Mouse (Mus musculus) MEL (cell line): ENCODE measurements around the gene Tmem164. TPM values are rescaled to one million over a fixed set of nuclear protein-coding genes. Genes with fewer than 3 reads are reported as not detected.

Experiments
- DNase-seq: peaks from one replicate; pipeline ENCODE4 v3.0.0; 2011; ENCODE audit warnings: low read depth, low spot score
- H3K27ac ChIP-seq: 2 replicates; pipeline ENCODE4 v1.5.1; 2012; ENCODE audit warnings: low read depth, mild to moderate bottlenecking, control low read depth, low read length, moderate library complexity; ENCODE audit not compliant: control insufficient read depth
- H3K27me3 ChIP-seq, 2 experiments: fragments of 150-350 bp in 1 of 2; sonication (generic) in 1 of 2; 2 replicates each; pipeline ENCODE4 v1.6.1; 2012; ENCODE audit warnings: low read length in 2 of 2, mild to moderate bottlenecking in 2 of 2, improper control_type of control experiment in 1 of 2, moderate library complexity in 1 of 2; ENCODE audit not compliant: insufficient read depth in 2 of 2, control insufficient read depth in 1 of 2
- H3K36me3 ChIP-seq, 2 experiments: 2 replicates each; pipeline ENCODE4 v1.6.1; 2012 to 2014; ENCODE audit warnings: low read length in 2 of 2, improper control_type of control experiment in 1 of 2, inconsistent platforms in 1 of 2, mild to moderate bottlenecking in 1 of 2; ENCODE audit not compliant: insufficient read depth in 2 of 2, control insufficient read depth in 1 of 2
- H3K4me1 ChIP-seq, 2 experiments: fragments of 150-350 bp in 1 of 2; sonication (generic) in 1 of 2; 2 replicates each; pipeline ENCODE4 v1.6.1; 2012; ENCODE audit warnings: low read length in 2 of 2, improper control_type of control experiment in 1 of 2, mild to moderate bottlenecking in 1 of 2; ENCODE audit not compliant: insufficient read depth in 2 of 2, control insufficient read depth in 1 of 2
- H3K4me3 ChIP-seq, 2 experiments: fragments of 150-350 bp in 1 of 2; sonication (generic) in 1 of 2; 2 replicates each; pipeline ENCODE4 v1.5.1; 2012; ENCODE audit warnings: low read depth in 2 of 2, low read length in 2 of 2, mild to moderate bottlenecking in 2 of 2, moderate library complexity in 2 of 2, control low read depth in 1 of 2, improper control_type of control experiment in 1 of 2; ENCODE audit not compliant: control insufficient read depth in 1 of 2, insufficient read depth in 1 of 2
- H3K79me2 ChIP-seq: 2 replicates; pipeline ENCODE4 v1.6.1; 2012; ENCODE audit warnings: mild to moderate bottlenecking, low read length, moderate library complexity; ENCODE audit not compliant: control insufficient read depth, poor library complexity, insufficient read depth
- H3K9ac ChIP-seq: 2 replicates; pipeline ENCODE4 v1.6.1; 2012; ENCODE audit warnings: low read depth, mild to moderate bottlenecking, control low read depth, low read length, moderate library complexity; ENCODE audit not compliant: control insufficient read depth, poor library complexity, severe bottlenecking
- H3K9me3 ChIP-seq: fragments of 150-350 bp; sonication (generic); replicated peaks from 2 replicates; pipeline ENCODE4 v1.6.1; 2012; ENCODE audit warnings: mild to moderate bottlenecking, low read length, improper control_type of control experiment, moderate library complexity; ENCODE audit not compliant: insufficient read depth
- CHD1 ChIP-seq: IDR thresholded peaks from 2 replicates; pipeline ENCODE4 v1.6.1; 2012; ENCODE audit warnings: low read depth, mild to moderate bottlenecking, inconsistent platforms, low read length, improper control_type of control experiment
- CHD2 ChIP-seq: IDR thresholded peaks from 2 replicates; pipeline ENCODE4 v1.6.1; 2011; ENCODE audit warnings: low read length, improper control_type of control experiment
- ETS1 ChIP-seq: IDR thresholded peaks from 2 replicates; pipeline ENCODE4 v1.6.1; 2012; ENCODE audit warnings: low read depth, mild to moderate bottlenecking, inconsistent platforms, low read length, improper control_type of control experiment, moderate library complexity
- GATA1 ChIP-seq: IDR thresholded peaks from 2 replicates; pipeline ENCODE4 v1.6.1; 2011; ENCODE audit warnings: low read depth, low read length, improper control_type of control experiment
- JUND ChIP-seq: IDR thresholded peaks from 2 replicates; pipeline ENCODE4 v1.6.1; 2011; ENCODE audit warnings: low read depth, mild to moderate bottlenecking, improper control_type of control experiment, low read length
- KAT2A ChIP-seq: conservative IDR thresholded peaks from 2 replicates; pipeline ENCODE4 v1.6.1; 2012; ENCODE audit warnings: low read depth, low read length, improper control_type of control experiment, inconsistent platforms
- MAFK ChIP-seq: IDR thresholded peaks from 2 replicates; pipeline ENCODE4 v1.6.1; 2011; ENCODE audit warnings: low read depth, mild to moderate bottlenecking, low read length, improper control_type of control experiment, borderline replicate concordance
- MAZ ChIP-seq: IDR thresholded peaks from 2 replicates; pipeline ENCODE4 v1.6.1; 2012; ENCODE audit warnings: low read depth, mild to moderate bottlenecking, inconsistent platforms, low read length, improper control_type of control experiment
- MEF2A ChIP-seq: IDR thresholded peaks from 2 replicates; pipeline ENCODE4 v1.6.1; 2014; ENCODE audit warnings: low read depth, mild to moderate bottlenecking, inconsistent platforms, low read length, improper control_type of control experiment; ENCODE audit not compliant: poor library complexity, insufficient replicate concordance, severe bottlenecking; ENCODE audit errors: extremely low read depth
- MXI1 ChIP-seq: IDR thresholded peaks from 2 replicates; pipeline ENCODE4 v1.6.1; 2011; ENCODE audit warnings: mild to moderate bottlenecking, low read depth, low read length, improper control_type of control experiment
- MYB ChIP-seq: IDR thresholded peaks from 2 replicates; pipeline ENCODE4 v1.6.1; 2011; ENCODE audit warnings: mild to moderate bottlenecking, low read depth, low read length, improper control_type of control experiment
- NELFE ChIP-seq: IDR thresholded peaks from 2 replicates; pipeline ENCODE4 v1.6.1; 2011; ENCODE audit warnings: low read depth, low read length, improper control_type of control experiment
- POLR2A ChIP-seq, 2 experiments: IDR thresholded peaks; 2 replicates each; pipeline ENCODE4 v1.6.1; 2011 to 2012; ENCODE audit warnings: low read length in 2 of 2, mild to moderate bottlenecking in 2 of 2, control low read depth in 1 of 2, improper control_type of control experiment in 1 of 2, low read depth in 1 of 2, moderate library complexity in 1 of 2; ENCODE audit not compliant: control insufficient read depth in 1 of 2, insufficient read depth in 1 of 2, poor library complexity in 1 of 2
- POLR2AphosphoS5 ChIP-seq: IDR thresholded peaks from 2 replicates; pipeline ENCODE4 v1.6.1; 2012; ENCODE audit warnings: low read depth, borderline replicate concordance, mild to moderate bottlenecking, inconsistent platforms, low read length, moderate library complexity, mixed read lengths
- SIN3A ChIP-seq: IDR thresholded peaks from 2 replicates; pipeline ENCODE4 v1.6.1; 2012; ENCODE audit warnings: low read length, improper control_type of control experiment, inconsistent platforms
- TAL1 ChIP-seq: IDR thresholded peaks from 2 replicates; pipeline ENCODE4 v1.6.1; 2012; ENCODE audit warnings: mild to moderate bottlenecking, inconsistent platforms, low read length, moderate library complexity, mixed read lengths
- TCF12 ChIP-seq: IDR thresholded peaks from 2 replicates; pipeline ENCODE4 v1.6.1; 2014; ENCODE audit warnings: low read depth, mild to moderate bottlenecking, inconsistent platforms, low read length, improper control_type of control experiment, moderate library complexity
- USF1 ChIP-seq: IDR thresholded peaks from 2 replicates; pipeline ENCODE4 v1.6.1; 2014; ENCODE audit warnings: low read depth, mild to moderate bottlenecking, inconsistent platforms, low read length, improper control_type of control experiment, moderate library complexity
- USF2 ChIP-seq, 2 experiments: IDR thresholded peaks; 2 replicates each; pipeline ENCODE4 v1.6.1; 2011 to 2012; ENCODE audit warnings: improper control_type of control experiment in 2 of 2, low read length in 2 of 2, borderline replicate concordance in 1 of 2, inconsistent platforms in 1 of 2, low read depth in 1 of 2, mild to moderate bottlenecking in 1 of 2; ENCODE audit not compliant: insufficient read depth in 1 of 2
- polyA plus RNA-seq, 2 experiments: library from polyadenylated mRNA; stranded (reverse) in 1 of 2; unstranded in 1 of 2; fragments of >175 nt in 1 of 2; fragments of >200 nt in 1 of 2; gene quantifications; 2 replicates each; pipeline versions ENCODE4 v1.2.1 to v1.2.4; 2012; ENCODE audit warnings: low replicate concordance in 2 of 2, low read depth in 1 of 2; ENCODE audit not compliant: insufficient read length in 2 of 2, insufficient read depth in 1 of 2, missing spikeins in 1 of 2
- total RNA-seq: library from RNA; depleted of rRNA; stranded (reverse); fragments of 300-350 nt; gene quantifications from 2 replicates; pipeline ENCODE4 v1.2.3, GENCODE M21; 2012

Gene Tmem164
- total and polyA plus RNA-seq, 3 experiments: 34.3 to 92.4 (median 72.8) TPM

DNA sequence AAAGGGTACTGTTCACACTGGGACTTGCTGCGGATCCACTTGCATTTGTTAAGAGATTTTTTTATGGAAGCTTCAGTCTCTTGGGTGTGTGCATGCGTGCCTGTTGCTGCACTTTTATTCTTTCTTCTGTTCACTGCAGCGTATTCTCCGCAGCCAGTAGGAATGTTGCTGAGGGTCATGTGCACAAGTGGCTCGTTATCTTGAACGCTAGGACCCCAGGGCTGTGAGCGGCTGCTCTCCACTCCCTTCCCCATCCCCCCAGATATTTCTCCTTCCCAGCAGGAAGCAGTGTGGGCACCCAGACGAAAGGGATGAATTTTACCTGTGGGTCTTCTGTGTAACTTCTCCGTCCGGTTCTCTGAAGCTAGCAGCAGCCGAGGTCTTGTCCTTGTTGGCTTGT lies 15.6 kb downstream of the Tmem164 start:
- Histone ChIP-seq H3K79me2 (no peaks in the 10 kb centered on the region; the same call in none of the 2 replicates), H3K36me3 (peaks cover 14 to 21% of the 10 kb centered on the region in 2 experiments), H3K9me3 (no peaks in the 10 kb centered on the region), H3K27ac (peak overlapping the region; percentile 62), H3K9ac (peak overlapping the region; percentile 4; the same call in 1 of the 2 replicates), H3K4me3 (no peak overlapping the region), H3K27me3 (no peaks in the 10 kb centered on the region), H3K4me1 (peaks cover 5 to 17% of the 10 kb centered on the region in 2 experiments)
- DNase-seq: no peak
- TF ChIP-seq POLR2AphosphoS5: no peak
- TF ChIP-seq NELFE: no peak
- TF ChIP-seq POLR2A (IDR thresholded peaks at IDR 0.05; ENCODE audit: control insufficient read depth in 1 of 2, insufficient read depth in 1 of 2, low read depth in 1 of 2, low read length in 2 of 2, poor library complexity in 1 of 2): no peak
- no peak for TF ChIP-seq MYB
- TF ChIP-seq MAFK: no peak
- no peak for TF ChIP-seq ETS1
- no peak for TF ChIP-seq MAZ
- TF ChIP-seq KAT2A: no peak
- no peak for TF ChIP-seq CHD2
- TF ChIP-seq SIN3A: no peak
- TF ChIP-seq USF1: no peak
- no peak for TF ChIP-seq MEF2A
- no peak for TF ChIP-seq JUND
- TF ChIP-seq MXI1: no peak
- TF ChIP-seq TAL1: no peak
- no peak for TF ChIP-seq CHD1
- no peak for TF ChIP-seq GATA1
- TF ChIP-seq TCF12: no peak

- peaks cover 5 to 17% of the 10 kb centered on the region in 2 experiments for H3K4me1 ChIP-seq
- peaks cover 9 to 21% of the 10 kb centered on the region in 2 experiments for H3K36me3 ChIP-seq
- no peaks in the 10 kb centered on the region for H3K27me3 ChIP-seq
- DNase-seq: peak; percentile 68
- TF ChIP-seq KAT2A: no peak
- TF ChIP-seq USF1: peak; percentile 89
- 0 out of 4 replicates have a peak, but pooled peaks of 1 of the 2 experiments have one; percentile 24 for TF ChIP-seq USF2 (IDR thresholded peaks at IDR 0.05; ENCODE audit: borderline replicate concordance in 1 of 2, insufficient read depth in 1 of 2, low read depth in 1 of 2, low read length in 2 of 2)
- TF ChIP-seq, all 39 proteins: peak for 2
- no peaks in the 10 kb centered on the region for H3K9me3 ChIP-seq
- H3K27ac ChIP-seq: peak overlapping the region; percentile 62
- H3K4me3 ChIP-seq: peak overlapping the region; percentile 1 to 15; a peak in 2 of 4 replicates
- H3K9ac ChIP-seq: peak overlapping the region; percentile 10; the same call in 1 of the 2 replicates
- peaks cover 1% of the 10 kb centered on the region for H3K79me2 ChIP-seq
Measured at GRCm38 (mm10) chrX:142697545-142698204, 16.5 kb downstream of the Tmem164 start.
